Mouse (Mus musculus): ENCODE measurements around the gene Acot8. TPM values are rescaled to one million over a fixed set of nuclear protein-coding genes. Genes with fewer than 3 reads are reported as not detected.

Gene Acot8
- polyA plus RNA-seq, 1 experiment, result 15.7 TPM

DNA sequence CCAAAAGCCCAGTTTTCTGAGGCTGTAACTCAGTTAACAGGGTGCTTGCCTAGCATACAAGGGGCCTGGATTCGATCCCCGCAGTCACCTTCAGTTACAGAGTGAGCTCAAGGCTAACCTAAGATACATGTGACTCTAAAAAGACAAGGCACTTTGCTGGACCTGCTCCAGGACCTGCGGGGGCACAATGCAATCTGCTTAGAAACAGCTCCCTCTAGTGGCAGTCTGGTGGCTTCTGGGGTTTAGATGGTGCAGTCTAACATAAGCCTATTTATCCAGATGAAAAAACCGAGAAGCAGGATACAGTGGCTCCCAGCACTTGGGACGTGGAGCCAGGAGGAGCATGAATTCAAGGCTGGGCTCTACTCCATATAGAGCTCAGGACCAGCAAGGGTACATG, 10.4 kb downstream of the Acot8 start:
- TF ChIP-seq EP300 (IDR thresholded peaks at IDR 0.05; ENCODE audit: insufficient read depth, low read depth, low read length), result 0 out of 2 replicates have a peak, but pooled peaks have one; percentile 17
- TF ChIP-seq CTCF (IDR thresholded peaks at IDR 0.05; ENCODE audit: low read depth, low read length), result peak; percentile 93
- no peak for TF ChIP-seq POLR2A (IDR thresholded peaks at IDR 0.05; ENCODE audit: insufficient read depth, low read length)
- no peaks in the 10 kb centered on the region for H3K9me3 ChIP-seq (replicated peaks; ENCODE audit: control insufficient read depth, insufficient read depth, low read length, poor library complexity, severe bottlenecking)
- peaks cover 13% of the 10 kb centered on the region for H3K36me3 ChIP-seq (ENCODE audit: control insufficient read depth, insufficient read depth, low read length, poor library complexity, severe bottlenecking)
- no peak overlapping the region for H3K9ac ChIP-seq (ENCODE audit: low read depth, poor library complexity, severe bottlenecking)
- no peaks in the 10 kb centered on the region for H3K27me3 ChIP-seq (ENCODE audit: control insufficient read depth, insufficient read depth, low read length, poor library complexity, severe bottlenecking)
- H3K4me3 ChIP-seq (ENCODE audit: low read depth, low read length), result no peak overlapping the region
- H3K27ac ChIP-seq (ENCODE audit: insufficient read depth, low read length), result no peak overlapping the region
- H3K4me1 ChIP-seq (ENCODE audit: control insufficient read depth, insufficient read depth, low read length), result peaks cover 3% of the 10 kb centered on the region

DNA sequence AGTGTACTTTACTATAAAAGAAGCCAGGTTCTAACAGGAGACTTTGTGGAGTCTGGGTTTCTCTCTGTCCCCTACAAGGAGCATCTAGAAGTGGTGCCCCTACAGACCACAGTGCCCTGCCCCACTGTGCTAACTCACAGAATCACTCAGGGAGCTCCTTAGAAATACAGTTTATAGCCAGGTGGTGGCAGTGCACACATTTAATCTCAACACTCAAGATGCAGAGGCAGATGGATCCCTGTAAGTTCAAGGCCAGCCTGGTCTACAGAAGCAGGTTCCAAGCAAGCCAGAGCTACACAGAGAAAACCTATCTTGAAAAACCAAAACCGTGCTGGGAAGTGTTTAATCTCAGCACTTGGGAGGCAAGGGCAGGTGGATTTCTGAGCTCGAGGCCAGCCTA, 10.9 kb downstream of the Acot8 start:
- H3K36me3 ChIP-seq (ENCODE audit: control insufficient read depth, insufficient read depth, low read length, poor library complexity, severe bottlenecking), result peaks cover 13% of the 10 kb centered on the region

DNA sequence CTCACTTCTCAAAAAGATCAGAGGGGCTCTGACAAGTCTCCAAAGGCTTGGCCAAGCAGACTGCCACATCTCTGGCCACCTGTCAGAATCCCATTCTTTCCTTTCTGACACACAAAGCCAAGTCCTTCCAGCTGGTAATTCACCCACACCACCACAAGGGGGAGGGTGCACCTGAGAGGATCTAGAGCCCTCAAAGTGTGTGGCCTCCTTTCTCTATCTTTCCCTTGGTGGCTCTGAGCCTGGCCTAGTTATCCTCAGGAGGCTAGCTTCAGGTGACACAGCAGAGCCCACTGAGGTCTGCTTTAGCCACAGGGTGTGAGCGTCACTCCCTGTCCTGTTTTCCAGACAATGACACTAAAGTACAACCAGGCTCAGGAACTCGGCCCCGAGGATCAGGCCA, 11.4 kb downstream of the Acot8 start:
- H3K27ac ChIP-seq (ENCODE audit: insufficient read depth, low read length), result peak overlapping the region; percentile 10; the same call in 1 of the 2 replicates
- no peaks in the 10 kb centered on the region for H3K27me3 ChIP-seq (ENCODE audit: control insufficient read depth, insufficient read depth, low read length, poor library complexity, severe bottlenecking)
- no peak overlapping the region for H3K9ac ChIP-seq (ENCODE audit: low read depth, poor library complexity, severe bottlenecking)
- TF ChIP-seq EP300 (IDR thresholded peaks at IDR 0.05; ENCODE audit: insufficient read depth, low read depth, low read length) (no peak), CTCF (IDR thresholded peaks at IDR 0.05; ENCODE audit: low read depth, low read length) (peak; percentile 55)
- H3K4me3 ChIP-seq (ENCODE audit: low read depth, low read length), result no peak overlapping the region
- H3K9me3 ChIP-seq (replicated peaks; ENCODE audit: control insufficient read depth, insufficient read depth, low read length, poor library complexity, severe bottlenecking), result no peaks in the 10 kb centered on the region
- peaks cover 12% of the 10 kb centered on the region for H3K36me3 ChIP-seq (ENCODE audit: control insufficient read depth, insufficient read depth, low read length, poor library complexity, severe bottlenecking)
- H3K4me1 ChIP-seq (ENCODE audit: control insufficient read depth, insufficient read depth, low read length), result peaks cover 12% of the 10 kb centered on the region

More for the DNA sequence above, 10.9 kb downstream of the Acot8 start:
- H3K27me3 ChIP-seq (ENCODE audit: control insufficient read depth, insufficient read depth, low read length, poor library complexity, severe bottlenecking), result no peaks in the 10 kb centered on the region
- TF ChIP-seq POLR2A (IDR thresholded peaks at IDR 0.05; ENCODE audit: insufficient read depth, low read length) (no peak), CTCF (IDR thresholded peaks at IDR 0.05; ENCODE audit: low read depth, low read length) (no peak), EP300 (IDR thresholded peaks at IDR 0.05; ENCODE audit: insufficient read depth, low read depth, low read length) (no peak)
- H3K9ac ChIP-seq (ENCODE audit: low read depth, poor library complexity, severe bottlenecking), result no peak overlapping the region
- H3K4me3 ChIP-seq (ENCODE audit: low read depth, low read length), result no peak overlapping the region
- H3K9me3 ChIP-seq (replicated peaks; ENCODE audit: control insufficient read depth, insufficient read depth, low read length, poor library complexity, severe bottlenecking), result no peaks in the 10 kb centered on the region
- peak overlapping the region; percentile 10; the same call in 1 of the 2 replicates for H3K27ac ChIP-seq (ENCODE audit: insufficient read depth, low read length)
- peaks cover 7% of the 10 kb centered on the region for H3K4me1 ChIP-seq (ENCODE audit: control insufficient read depth, insufficient read depth, low read length)

DNA sequence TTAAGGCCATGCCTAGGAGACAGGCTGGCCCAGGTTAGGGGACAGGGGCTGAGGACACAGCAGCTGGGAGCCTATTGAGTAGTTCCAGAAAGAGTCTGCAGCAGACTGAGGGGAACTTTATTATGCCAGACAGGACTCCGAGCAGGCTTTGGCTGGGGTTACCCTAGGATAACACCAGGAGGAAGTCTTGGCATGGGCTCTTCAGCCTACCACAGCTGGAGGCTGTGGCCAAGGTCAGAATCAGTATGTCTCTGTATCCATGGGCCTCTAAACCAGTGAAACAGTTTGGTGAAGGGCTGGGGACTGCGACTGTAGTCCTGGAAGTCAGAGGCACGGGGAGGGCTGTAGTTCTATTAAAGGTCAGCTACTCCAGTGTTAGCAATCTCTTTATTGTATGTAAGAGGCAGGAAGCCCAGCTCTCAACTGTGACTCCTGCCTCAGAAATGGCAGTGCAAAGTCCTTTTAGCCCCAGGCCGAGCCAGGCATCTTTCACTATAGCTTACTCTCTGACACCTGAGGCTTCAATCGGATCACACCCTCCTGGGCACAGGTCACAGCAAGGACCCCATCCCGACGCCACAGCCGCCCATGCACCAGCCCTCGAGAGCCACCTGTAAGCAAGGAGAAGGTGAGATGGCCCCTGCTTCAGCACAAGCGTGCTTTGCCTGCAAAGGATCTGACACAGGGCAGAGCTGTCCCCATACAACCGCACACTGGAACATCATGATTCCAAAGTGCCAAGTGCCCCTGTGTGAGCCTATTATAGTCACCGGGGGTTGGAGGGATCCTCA, 12.1 kb downstream of the Acot8 start:
- no peak overlapping the region for H3K27ac ChIP-seq (ENCODE audit: insufficient read depth, low read length)
- no peak overlapping the region for H3K9ac ChIP-seq (ENCODE audit: low read depth, poor library complexity, severe bottlenecking)
- H3K27me3 ChIP-seq (ENCODE audit: control insufficient read depth, insufficient read depth, low read length, poor library complexity, severe bottlenecking), result no peaks in the 10 kb centered on the region
- peaks cover 8% of the 10 kb centered on the region for H3K36me3 ChIP-seq (ENCODE audit: control insufficient read depth, insufficient read depth, low read length, poor library complexity, severe bottlenecking)
- H3K4me3 ChIP-seq (ENCODE audit: low read depth, low read length), result no peak overlapping the region
- peaks cover 13% of the 10 kb centered on the region for H3K4me1 ChIP-seq (ENCODE audit: control insufficient read depth, insufficient read depth, low read length)
- H3K9me3 ChIP-seq (replicated peaks; ENCODE audit: control insufficient read depth, insufficient read depth, low read length, poor library complexity, severe bottlenecking), result no peaks in the 10 kb centered on the region
- TF ChIP-seq POLR2A (IDR thresholded peaks at IDR 0.05; ENCODE audit: insufficient read depth, low read length) (no peak), EP300 (IDR thresholded peaks at IDR 0.05; ENCODE audit: insufficient read depth, low read depth, low read length) (no peak), CTCF (IDR thresholded peaks at IDR 0.05; ENCODE audit: low read depth, low read length) (no peak)

DNA sequence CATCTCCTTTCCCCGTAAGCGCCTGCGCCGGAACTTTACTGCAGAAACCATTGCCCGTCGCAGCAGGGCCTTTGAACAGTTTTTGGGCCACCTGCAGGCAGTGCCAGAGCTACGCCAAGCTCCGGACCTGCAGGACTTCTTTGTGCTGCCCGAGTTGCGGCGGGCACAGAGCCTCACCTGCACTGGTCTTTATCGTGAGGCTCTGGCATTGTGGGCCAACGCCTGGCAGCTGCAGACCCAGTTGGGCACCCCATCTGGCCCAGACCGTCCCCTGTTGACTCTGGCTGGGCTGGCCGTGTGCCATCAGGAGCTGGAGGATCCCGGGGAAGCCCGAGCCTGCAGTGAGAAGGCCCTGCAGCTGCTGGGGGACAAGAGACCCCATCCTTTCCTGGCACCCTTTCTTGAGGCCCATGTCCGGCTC, 12.8 kb downstream of the Acot8 start:
- no peak for TF ChIP-seq CTCF (IDR thresholded peaks at IDR 0.05; ENCODE audit: low read depth, low read length)
- no peak for TF ChIP-seq EP300 (IDR thresholded peaks at IDR 0.05; ENCODE audit: insufficient read depth, low read depth, low read length)
- no peak for TF ChIP-seq POLR2A (IDR thresholded peaks at IDR 0.05; ENCODE audit: insufficient read depth, low read length)
- Histone ChIP-seq H3K9me3 (replicated peaks; ENCODE audit: control insufficient read depth, insufficient read depth, low read length, poor library complexity, severe bottlenecking) (no peaks in the 10 kb centered on the region), H3K9ac (ENCODE audit: low read depth, poor library complexity, severe bottlenecking) (no peak overlapping the region), H3K36me3 (ENCODE audit: control insufficient read depth, insufficient read depth, low read length, poor library complexity, severe bottlenecking) (peaks cover 5% of the 10 kb centered on the region; the same call in 1 of the 2 replicates), H3K4me3 (ENCODE audit: low read depth, low read length) (no peak overlapping the region), H3K27ac (ENCODE audit: insufficient read depth, low read length) (no peak overlapping the region), H3K4me1 (ENCODE audit: control insufficient read depth, insufficient read depth, low read length) (peaks cover 13% of the 10 kb centered on the region), H3K27me3 (ENCODE audit: control insufficient read depth, insufficient read depth, low read length, poor library complexity, severe bottlenecking) (no peaks in the 10 kb centered on the region)

DNA sequence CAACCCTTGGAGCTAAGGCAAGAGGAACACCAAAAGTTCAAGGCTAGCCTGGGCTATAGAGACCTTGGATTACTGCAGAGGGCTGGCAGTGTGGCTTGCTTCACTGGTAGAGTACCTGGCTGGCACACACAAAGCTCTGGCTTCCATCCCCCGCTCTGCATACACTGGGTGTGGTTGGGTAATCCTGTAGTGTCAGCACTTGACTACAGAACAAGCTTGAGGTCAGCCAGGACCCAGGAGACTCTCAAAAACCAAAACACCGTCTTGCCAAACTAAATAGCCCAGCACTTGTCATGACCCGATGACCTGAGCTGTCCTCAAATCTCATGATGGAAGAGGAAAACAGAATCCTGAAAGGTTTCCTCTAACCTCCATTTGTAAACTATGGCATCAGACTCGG, 14.2 kb downstream of the Acot8 start:
- Histone ChIP-seq H3K4me1 (ENCODE audit: control insufficient read depth, insufficient read depth, low read length) (peaks cover 13% of the 10 kb centered on the region), H3K4me3 (ENCODE audit: low read depth, low read length) (no peak overlapping the region), H3K36me3 (ENCODE audit: control insufficient read depth, insufficient read depth, low read length, poor library complexity, severe bottlenecking) (no peaks in the 10 kb centered on the region; the same call in 1 of the 2 replicates), H3K9ac (ENCODE audit: low read depth, poor library complexity, severe bottlenecking) (no peak overlapping the region), H3K27ac (ENCODE audit: insufficient read depth, low read length) (no peak overlapping the region), H3K27me3 (ENCODE audit: control insufficient read depth, insufficient read depth, low read length, poor library complexity, severe bottlenecking) (no peaks in the 10 kb centered on the region), H3K9me3 (replicated peaks; ENCODE audit: control insufficient read depth, insufficient read depth, low read length, poor library complexity, severe bottlenecking) (no peaks in the 10 kb centered on the region)
- no peak for TF ChIP-seq POLR2A (IDR thresholded peaks at IDR 0.05; ENCODE audit: insufficient read depth, low read length)
